Mouse (Mus musculus): Measurements from ENCODE around the gene Tmbim6. TPM values are rescaled to one million over a fixed set of nuclear protein-coding genes. Genes with fewer than 3 reads are reported as not detected.
A peak's percentile ranks its signal among the peaks of the same experiment; 100 is the strongest.

Gene Tmbim6
- polyA plus RNA-seq, 1 experiment from 2014 or later = 240 TPM

GRCm38 (mm10) chr15:99400602-99401001 is 7.9 kb downstream of the Tmbim6 start:
- Histone ChIP-seq H3K27me3 (no peaks in the 10 kb centered on the region), H3K4me3 (replicated peaks) (no peak overlapping the region), H3K4me1 (replicated peaks) (peaks cover 28% of the 10 kb centered on the region), H3K36me3 (peaks cover 58% of the 10 kb centered on the region), H3K4me2 (no peak overlapping the region), H3K9ac (replicated peaks) (no peak overlapping the region), H3K9me3 (no peaks in the 10 kb centered on the region), H3K27ac (no peak overlapping the region)
- WGBS = 87% methylated on average over 6 of the region's 6 CpGs
- no peak for ATAC-seq (ENCODE audit: insufficient number of reproducible peaks, insufficient read depth, low FRiP score, low TSS enrichment, low read depth)

GRCm38 (mm10) chr15:99403159-99403889 is 10.6 kb downstream of the Tmbim6 start:
- Histone ChIP-seq H3K4me1 (replicated peaks) (peaks cover 13% of the 10 kb centered on the region), H3K36me3 (peaks cover 86% of the 10 kb centered on the region), H3K27ac (no peak overlapping the region), H3K27me3 (no peaks in the 10 kb centered on the region), H3K4me2 (no peak overlapping the region), H3K9me3 (no peaks in the 10 kb centered on the region), H3K9ac (replicated peaks) (no peak overlapping the region), H3K4me3 (replicated peaks) (no peak overlapping the region)
- ATAC-seq (ENCODE audit: insufficient number of reproducible peaks, insufficient read depth, low FRiP score, low TSS enrichment, low read depth) = no peak
- 96% methylated on average over 12 of the region's 12 CpGs for WGBS

GRCm38 (mm10) chr15:99405150-99405549 is 12.5 kb downstream of the Tmbim6 start:
- no peaks in the 10 kb centered on the region for H3K27me3 ChIP-seq

GRCm38 (mm10) chr15:99406986-99407570 is 14.4 kb downstream of the Tmbim6 start:
- Histone ChIP-seq H3K9me3 (no peaks in the 10 kb centered on the region), H3K9ac (replicated peaks) (no peak overlapping the region), H3K27ac (no peak overlapping the region), H3K4me2 (no peak overlapping the region), H3K36me3 (peaks cover 87% of the 10 kb centered on the region), H3K27me3 (no peaks in the 10 kb centered on the region), H3K4me1 (replicated peaks) (no peaks in the 10 kb centered on the region), H3K4me3 (replicated peaks) (no peak overlapping the region)
- no peak for ATAC-seq (ENCODE audit: insufficient number of reproducible peaks, insufficient read depth, low FRiP score, low TSS enrichment, low read depth)
- 92% methylated on average over 15 of the region's 15 CpGs for WGBS

More at GRCm38 (mm10) chr15:99405150-99405549, 12.5 kb downstream of the Tmbim6 start:
- no peak overlapping the region for H3K4me2 ChIP-seq
- WGBS = 92% methylated on average over 9 of the region's 9 CpGs
- H3K4me3 ChIP-seq (replicated peaks) = no peak overlapping the region
- H3K36me3 ChIP-seq = peaks cover 95% of the 10 kb centered on the region
- H3K4me1 ChIP-seq (replicated peaks) = no peaks in the 10 kb centered on the region; the same call in 1 of the 2 replicates
- ATAC-seq (ENCODE audit: insufficient number of reproducible peaks, insufficient read depth, low FRiP score, low TSS enrichment, low read depth) = no peak
- H3K9ac ChIP-seq (replicated peaks) = no peak overlapping the region
- no peaks in the 10 kb centered on the region for H3K9me3 ChIP-seq
- H3K27ac ChIP-seq = no peak overlapping the region

GRCm38 (mm10) chr15:99408845-99409244 is 16.2 kb downstream of the Tmbim6 start:
- H3K9ac ChIP-seq (replicated peaks) = no peak overlapping the region
- no peak overlapping the region for H3K4me2 ChIP-seq
- ATAC-seq (ENCODE audit: insufficient number of reproducible peaks, insufficient read depth, low FRiP score, low TSS enrichment, low read depth) = no peak
- H3K4me3 ChIP-seq (replicated peaks) = no peak overlapping the region
- H3K9me3 ChIP-seq = no peaks in the 10 kb centered on the region
- H3K27me3 ChIP-seq = no peaks in the 10 kb centered on the region
- WGBS = 90% methylated on average over 9 of the region's 9 CpGs
- H3K36me3 ChIP-seq = peaks cover 69% of the 10 kb centered on the region
- H3K27ac ChIP-seq = no peak overlapping the region
- no peaks in the 10 kb centered on the region for H3K4me1 ChIP-seq (replicated peaks)

GRCm38 (mm10) chr15:99411747-99412146 is 19.1 kb downstream of the Tmbim6 start:
- 62% methylated on average over 14 of the region's 14 CpGs for WGBS
- Histone ChIP-seq H3K27ac (no peak overlapping the region), H3K27me3 (no peaks in the 10 kb centered on the region), H3K9ac (replicated peaks) (no peak overlapping the region; the same call in 1 of the 2 replicates), H3K36me3 (peaks cover 40% of the 10 kb centered on the region), H3K4me2 (0 out of 2 replicates have a peak overlapping the region, but pooled peaks have one; percentile 1), H3K9me3 (no peaks in the 10 kb centered on the region), H3K4me3 (replicated peaks) (no peak overlapping the region), H3K4me1 (replicated peaks) (peaks cover 4% of the 10 kb centered on the region; the same call in 1 of the 2 replicates)
- ATAC-seq (ENCODE audit: insufficient number of reproducible peaks, insufficient read depth, low FRiP score, low TSS enrichment, low read depth) = no peak

GRCm38 (mm10) chr15:99415793-99416192 is 23.1 kb downstream of the Tmbim6 start:
- H3K27ac ChIP-seq = no peak overlapping the region
- no peak for ATAC-seq (ENCODE audit: insufficient number of reproducible peaks, insufficient read depth, low FRiP score, low TSS enrichment, low read depth)
- H3K9me3 ChIP-seq = no peaks in the 10 kb centered on the region
- H3K4me3 ChIP-seq (replicated peaks) = no peak overlapping the region
- no peaks in the 10 kb centered on the region for H3K27me3 ChIP-seq
- no peak overlapping the region for H3K9ac ChIP-seq (replicated peaks)
- H3K36me3 ChIP-seq = no peaks in the 10 kb centered on the region
- H3K4me2 ChIP-seq = no peak overlapping the region
- 32% methylated on average over 2 of the region's 2 CpGs for WGBS
- peaks cover 27% of the 10 kb centered on the region for H3K4me1 ChIP-seq (replicated peaks)

- Histone ChIP-seq H3K4me3 (replicated peaks) (no peak overlapping the region), H3K9ac (replicated peaks) (no peak overlapping the region), H3K4me1 (replicated peaks) (peaks cover 33% of the 10 kb centered on the region), H3K27ac (no peak overlapping the region), H3K36me3 (peaks cover 4% of the 10 kb centered on the region; the same call in 1 of the 2 replicates), H3K4me2 (no peak overlapping the region), H3K9me3 (no peaks in the 10 kb centered on the region), H3K27me3 (no peaks in the 10 kb centered on the region)
- ATAC-seq (ENCODE audit: insufficient number of reproducible peaks, insufficient read depth, low FRiP score, low TSS enrichment, low read depth) = no peak
- 20% methylated on average over 13 of the region's 13 CpGs for WGBS
Measured at GRCm38 (mm10) chr15:99416348-99416882, 23.7 kb downstream of the Tmbim6 start.

- no peaks in the 10 kb centered on the region for H3K9me3 ChIP-seq
- no peak overlapping the region for H3K4me3 ChIP-seq (replicated peaks)
- peaks cover 37% of the 10 kb centered on the region for H3K4me1 ChIP-seq (replicated peaks)
- no peaks in the 10 kb centered on the region for H3K27me3 ChIP-seq
- H3K4me2 ChIP-seq = no peak overlapping the region
- ATAC-seq (ENCODE audit: insufficient number of reproducible peaks, insufficient read depth, low FRiP score, low TSS enrichment, low read depth) = no peak
- 38% methylated on average over 4 of the region's 4 CpGs for WGBS
- no peak overlapping the region for H3K27ac ChIP-seq
- H3K36me3 ChIP-seq = peaks cover 9% of the 10 kb centered on the region; the same call in 1 of the 2 replicates
- no peak overlapping the region for H3K9ac ChIP-seq (replicated peaks)
Measured at GRCm38 (mm10) chr15:99416957-99417356, 24.3 kb downstream of the Tmbim6 start.

GRCm38 (mm10) chr15:99417692-99418271 is 25.1 kb downstream of the Tmbim6 start:
- no peak overlapping the region for H3K4me3 ChIP-seq (replicated peaks)
- 0 out of 2 replicates have a peak overlapping the region, but pooled peaks have one; percentile 5 for H3K9ac ChIP-seq (replicated peaks)
- H3K9me3 ChIP-seq = no peaks in the 10 kb centered on the region
- H3K27ac ChIP-seq = peak overlapping the region; percentile 42; the same call in 1 of the 2 replicates
- no peak overlapping the region for H3K4me2 ChIP-seq
- 31% methylated on average over 17 of the region's 17 CpGs for whole genome bisulfite sequencing
- no peak for ATAC-seq (ENCODE audit: insufficient number of reproducible peaks, insufficient read depth, low FRiP score, low TSS enrichment, low read depth)
- peaks cover 42% of the 10 kb centered on the region for H3K4me1 ChIP-seq (replicated peaks)
- no peaks in the 10 kb centered on the region for H3K27me3 ChIP-seq
- H3K36me3 ChIP-seq = peaks cover 17% of the 10 kb centered on the region

GRCm38 (mm10) chr15:99420101-99420500 is 27.4 kb downstream of the Tmbim6 start:
- no peak overlapping the region for H3K9ac ChIP-seq (replicated peaks)
- 27% methylated on average over 5 of the region's 5 CpGs for whole genome bisulfite sequencing
- ATAC-seq (ENCODE audit: insufficient number of reproducible peaks, insufficient read depth, low FRiP score, low TSS enrichment, low read depth) = no peak

More at GRCm38 (mm10) chr15:99420101-99420500, 27.4 kb downstream of the Tmbim6 start:
- Histone ChIP-seq H3K4me2 (peak overlapping the region; percentile 42), H3K9me3 (no peaks in the 10 kb centered on the region), H3K4me1 (replicated peaks) (peaks cover 42% of the 10 kb centered on the region), H3K4me3 (replicated peaks) (no peak overlapping the region), H3K27me3 (no peaks in the 10 kb centered on the region), H3K36me3 (peaks cover 40% of the 10 kb centered on the region), H3K27ac (peak overlapping the region; percentile 95)

Measured in limb, embryonic 12.5 days (tissue).